Mouse (Mus musculus) stomach, postnatal 0 days (tissue): ENCODE data around the gene Kalrn. TPM values are rescaled to one million over a fixed set of nuclear protein-coding genes. Genes with fewer than 3 reads are reported as not detected.

ENCODE experiments used
- ATAC-seq: fragments of 200-750 bp; cut with Nextera tagmentation; 2 replicates; pipeline ENCODE4 v1.8.0; 2017; ENCODE audit not compliant: low FRiP score, low TSS enrichment
- DNase-seq: peaks from one replicate; pipeline ENCODE4 v3.0.0-alpha.2; 2016; ENCODE audit warnings: low spot score
- H3K27ac ChIP-seq: fragments of 300-500 bp; sonication (generic); replicated peaks from 2 replicates; pipeline ENCODE4 v1.5.1; 2014; ENCODE audit warnings: mild to moderate bottlenecking, control low read depth
- H3K27me3 ChIP-seq: fragments of 300-500 bp; sonication (generic); 2 replicates; pipeline ENCODE4 v1.6.1; 2014; ENCODE audit warnings: low read length; ENCODE audit not compliant: control insufficient read depth, insufficient read depth
- H3K36me3 ChIP-seq: fragments of 300-500 bp; sonication (generic); 2 replicates; pipeline ENCODE4 v1.6.1; 2014; ENCODE audit warnings: low read length, mixed read lengths; ENCODE audit not compliant: control insufficient read depth, insufficient read depth
- H3K4me1 ChIP-seq: fragments of 300-500 bp; sonication (generic); replicated peaks from 2 replicates; pipeline ENCODE4 v1.6.1; 2014; ENCODE audit warnings: antibody characterized with exemption; ENCODE audit not compliant: control insufficient read depth, insufficient read depth
- H3K4me2 ChIP-seq: fragments of 300-500 bp; sonication (generic); replicated peaks from 2 replicates; pipeline ENCODE4 v1.6.1; 2014; ENCODE audit warnings: low read depth, mild to moderate bottlenecking, control low read depth, moderate library complexity
- H3K4me3 ChIP-seq: fragments of 300-500 bp; sonication (generic); 2 replicates; pipeline ENCODE4 v1.5.1; 2014; ENCODE audit warnings: low read depth, low read length, control low read depth
- H3K9ac ChIP-seq: fragments of 300-500 bp; sonication (generic); 2 replicates; pipeline ENCODE4 v1.6.1; 2014; ENCODE audit warnings: mild to moderate bottlenecking, low read length, control low read depth, mixed read lengths
- H3K9me3 ChIP-seq: fragments of 300-500 bp; sonication (generic); 2 replicates; pipeline ENCODE4 v1.6.1; 2016; ENCODE audit warnings: low read length; ENCODE audit not compliant: control insufficient read depth
- CTCF ChIP-seq: IDR thresholded peaks from 2 replicates; pipeline ENCODE4 v1.5.1; 2016; ENCODE audit warnings: antibody characterized with exemption, low read depth, mild to moderate bottlenecking, moderate library complexity
- EP300 ChIP-seq: optimal IDR thresholded peaks from 2 replicates; pipeline ENCODE3; 2016; ENCODE audit warnings: antibody characterized with exemption
- WGBS: fragments of 180-500 bp; shearing (Covaris S2); extraction: QIAGEN DNeasy Blood & Tissue Kit; methylation state at CpG from one replicate; pipeline ENCODE4 v1.1.7; 2014; 5-methylcytosine and 5-hydroxymethylcytosine counted together
- polyA plus RNA-seq: library from polyadenylated mRNA; unstranded; fragments of >200 nt; fragmentation: Nextera tagmentation; extraction: Ambion mirVana; gene quantifications from 2 replicates; pipeline ENCODE4 v1.2.1, GENCODE M21; 2015

Kalrn gene
- polyA plus RNA-seq, 1 experiment from 2014 or later = 14.4 TPM

DNA sequence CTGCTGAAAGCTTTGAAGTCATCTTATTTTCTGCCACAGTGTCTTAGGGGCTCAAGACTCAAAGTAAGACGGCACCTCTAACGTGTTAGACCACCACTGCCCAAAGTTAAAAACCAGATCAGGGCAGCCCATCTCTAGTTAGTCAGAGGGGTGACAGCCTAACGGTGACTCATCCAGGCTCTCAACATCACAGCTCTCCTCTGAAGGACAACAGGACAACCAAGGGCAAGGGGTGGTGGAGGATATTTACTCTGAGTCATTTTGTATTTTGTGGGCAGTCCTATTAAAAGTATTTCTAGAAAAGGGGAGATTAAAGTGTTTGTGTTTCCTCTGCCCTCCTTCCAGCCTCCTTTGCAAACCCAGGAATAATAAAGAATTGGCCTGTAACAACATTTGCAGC, 88.4 kb downstream of the Kalrn start:
- Histone ChIP-seq H3K4me3 (no peak overlapping the region), H3K9ac (no peak overlapping the region), H3K9me3 (no peaks in the 10 kb centered on the region), H3K36me3 (no peaks in the 10 kb centered on the region), H3K4me2 (no peak overlapping the region), H3K27me3 (no peaks in the 10 kb centered on the region), H3K27ac (no peak overlapping the region), H3K4me1 (no peaks in the 10 kb centered on the region)
- no peak for DNase-seq
- WGBS = 59% methylated on average over 3 of the region's 3 CpGs
- TF ChIP-seq EP300 (no peak), CTCF (no peak)
- ATAC-seq = no peak

DNA sequence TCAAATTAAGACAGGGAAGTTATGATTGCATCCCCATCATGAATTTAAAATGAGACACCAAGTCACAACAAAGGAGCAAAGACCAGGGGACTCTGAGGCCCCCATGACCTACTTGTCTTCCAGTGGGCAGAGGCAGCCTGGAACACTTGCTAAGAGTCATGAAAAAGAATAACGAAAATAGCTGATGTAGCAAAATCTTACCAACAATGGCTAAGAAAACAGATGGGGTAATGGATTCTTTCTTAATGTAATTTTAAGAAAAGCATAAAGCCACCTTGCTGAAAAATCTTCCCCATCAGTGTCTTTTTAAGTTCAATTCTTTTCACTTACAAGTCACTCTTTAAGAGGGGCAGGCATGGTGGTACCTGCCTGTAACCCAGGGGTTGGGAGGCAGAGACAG, 89.1 kb downstream of the Kalrn start:
- H3K36me3 ChIP-seq = no peaks in the 10 kb centered on the region
- no peak overlapping the region for H3K27ac ChIP-seq
- H3K9ac ChIP-seq = no peak overlapping the region
- TF ChIP-seq EP300 (no peak), CTCF (no peak)
- no peak overlapping the region for H3K4me2 ChIP-seq
- no peak for ATAC-seq
- no peaks in the 10 kb centered on the region for H3K9me3 ChIP-seq
- no peaks in the 10 kb centered on the region for H3K27me3 ChIP-seq
- WGBS = 90% methylated on average over 1 of the region's 1 CpGs
- H3K4me1 ChIP-seq = no peaks in the 10 kb centered on the region
- no peak overlapping the region for H3K4me3 ChIP-seq
- DNase-seq = no peak

DNA sequence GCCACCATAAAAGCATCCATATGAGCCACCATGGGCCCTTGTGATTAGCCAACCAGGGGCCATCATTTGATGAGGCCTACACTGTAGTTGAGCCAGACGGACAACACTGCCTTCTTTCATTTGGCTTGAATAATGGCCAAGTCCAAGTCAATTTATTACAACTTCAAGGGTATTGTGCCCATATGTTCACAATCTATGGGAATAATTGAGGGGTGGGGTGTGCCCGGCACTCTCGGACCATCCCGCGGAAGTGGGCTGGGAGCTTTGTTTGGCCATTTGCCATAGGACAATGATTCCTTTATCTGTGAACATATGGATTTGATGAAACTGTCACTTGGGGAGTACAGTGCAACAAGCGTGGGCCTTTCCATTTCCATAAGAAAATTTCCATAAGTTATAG, 89.6 kb downstream of the Kalrn start:
- no peaks in the 10 kb centered on the region for H3K36me3 ChIP-seq
- no peaks in the 10 kb centered on the region for H3K9me3 ChIP-seq
- no peaks in the 10 kb centered on the region for H3K4me1 ChIP-seq
- no peak overlapping the region for H3K9ac ChIP-seq
- ATAC-seq (no peak), DNase-seq (no peak)
- H3K4me3 ChIP-seq = no peak overlapping the region
- H3K4me2 ChIP-seq = no peak overlapping the region
- H3K27ac ChIP-seq = no peak overlapping the region
- H3K27me3 ChIP-seq = no peaks in the 10 kb centered on the region
- no peak for TF ChIP-seq EP300
- no peak for TF ChIP-seq CTCF
- 88% methylated on average over 6 of the region's 6 CpGs for WGBS

DNA sequence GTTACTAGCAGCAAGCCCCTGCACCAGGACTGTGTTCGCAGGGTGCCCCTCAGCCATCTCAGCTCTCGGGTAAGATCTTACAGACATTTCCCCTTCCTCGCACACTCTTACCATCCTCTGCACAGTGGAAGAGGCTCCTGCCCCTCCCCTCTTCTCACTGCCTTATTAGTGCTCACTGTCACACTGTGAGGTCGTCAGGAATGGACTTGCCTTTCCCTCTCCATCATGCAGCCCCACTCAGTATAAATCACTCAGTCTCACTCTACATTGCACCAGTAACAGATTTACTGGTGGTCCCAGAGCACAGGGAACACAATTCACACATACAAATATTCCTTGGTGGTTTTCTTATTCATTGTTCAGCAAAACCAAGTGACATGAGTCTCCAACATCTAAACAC, 98.6 kb downstream of the Kalrn start:
- Histone ChIP-seq H3K27ac (no peak overlapping the region), H3K36me3 (no peaks in the 10 kb centered on the region), H3K4me3 (no peak overlapping the region), H3K9ac (no peak overlapping the region), H3K4me2 (no peak overlapping the region), H3K9me3 (no peaks in the 10 kb centered on the region), H3K4me1 (no peaks in the 10 kb centered on the region), H3K27me3 (no peaks in the 10 kb centered on the region)
- DNase-seq (no peak), ATAC-seq (no peak)
- TF ChIP-seq EP300 (no peak), CTCF (no peak)
- WGBS = 73% methylated on average over 4 of the region's 4 CpGs

DNA sequence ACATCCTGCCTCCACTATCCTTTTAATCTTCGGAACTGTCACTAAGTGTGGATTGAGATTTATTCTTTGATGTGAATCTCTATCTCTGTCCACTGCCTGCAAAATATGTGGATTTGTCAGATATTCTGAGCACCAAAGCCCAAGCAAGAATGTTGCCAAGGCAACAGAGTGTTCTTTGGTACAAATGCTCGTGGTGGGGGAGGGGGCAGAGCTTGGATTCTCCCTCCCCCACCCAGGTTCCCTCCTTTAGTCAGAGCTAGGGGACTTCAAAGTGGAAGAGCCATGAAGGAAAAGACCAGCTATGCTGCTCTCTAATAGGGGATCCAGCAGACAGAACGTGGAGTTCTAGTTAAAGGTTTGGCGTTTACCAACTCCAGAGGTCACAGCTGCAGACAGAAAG, 99.4 kb downstream of the Kalrn start:
- H3K9me3 ChIP-seq = no peaks in the 10 kb centered on the region
- no peak overlapping the region for H3K9ac ChIP-seq
- ATAC-seq (no peak), DNase-seq (no peak)
- 55% methylated on average over 4 of the region's 4 CpGs for WGBS
- H3K4me2 ChIP-seq = no peak overlapping the region
- H3K4me1 ChIP-seq = 0 out of 2 replicates have a peak, but pooled peaks cover 2% of the 10 kb centered on the region
- no peak overlapping the region for H3K27ac ChIP-seq
- H3K36me3 ChIP-seq = no peaks in the 10 kb centered on the region
- H3K27me3 ChIP-seq = no peaks in the 10 kb centered on the region
- no peak overlapping the region for H3K4me3 ChIP-seq
- TF ChIP-seq CTCF = no peak

DNA sequence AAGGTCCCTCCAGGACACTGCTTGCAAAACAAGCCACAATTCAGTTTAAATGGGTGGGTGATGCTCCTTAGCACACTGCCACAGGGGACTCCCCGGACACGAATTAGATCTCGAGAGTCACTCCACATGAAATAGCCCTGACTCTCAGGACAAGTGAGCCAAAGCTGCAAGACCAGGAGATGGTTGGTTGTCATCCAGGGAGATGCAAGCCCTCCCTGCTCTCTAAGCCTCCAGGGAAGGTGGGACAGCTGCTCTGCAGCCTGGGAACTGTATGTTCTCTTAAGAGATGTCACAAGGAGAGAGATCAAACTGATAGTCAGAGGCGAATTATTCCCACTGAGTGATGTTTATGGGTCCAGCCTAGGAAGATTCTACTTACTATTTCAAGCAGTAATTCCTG, 101.9 kb downstream of the Kalrn start:
- ATAC-seq = no peak
- H3K4me2 ChIP-seq = no peak overlapping the region
- TF ChIP-seq CTCF (no peak), EP300 (no peak)
- 82% methylated on average over 4 of the region's 4 CpGs for WGBS
- no peak overlapping the region for H3K27ac ChIP-seq
- no peaks in the 10 kb centered on the region for H3K27me3 ChIP-seq
- 0 out of 2 replicates have a peak, but pooled peaks cover 2% of the 10 kb centered on the region for H3K4me1 ChIP-seq
- H3K9ac ChIP-seq = no peak overlapping the region
- no peaks in the 10 kb centered on the region for H3K36me3 ChIP-seq
- H3K4me3 ChIP-seq = no peak overlapping the region
- no peaks in the 10 kb centered on the region for H3K9me3 ChIP-seq
- no peak for DNase-seq
